Mouse (Mus musculus): ENCODE results near the gene Retsat. TPM values are rescaled to one million over a fixed set of nuclear protein-coding genes. Genes with fewer than 3 reads are reported as not detected.

Gene Retsat
- polyA plus RNA-seq, 1 experiment from 2014 or later: 21.3 TPM

GRCm38 (mm10) chr6:72562894-72563293 is 35.4 kb upstream of the Retsat start:
- Histone ChIP-seq H3K4me1 (replicated peaks; ENCODE audit: control insufficient read depth, insufficient read depth, low read length) (no peaks in the 10 kb centered on the region), H3K36me3 (ENCODE audit: control insufficient read depth, insufficient read depth, low read length) (peaks cover 3% of the 10 kb centered on the region; the same call in 1 of the 2 replicates), H3K4me2 (ENCODE audit: low read length) (no peak overlapping the region), H3K4me3 (ENCODE audit: low read depth, low read length) (no peak overlapping the region), H3K27ac (ENCODE audit: low read depth) (no peak overlapping the region), H3K27me3 (replicated peaks; ENCODE audit: control insufficient read depth, insufficient read depth, low read length) (no peaks in the 10 kb centered on the region), H3K9ac (ENCODE audit: low read length) (no peak overlapping the region), H3K9me3 (ENCODE audit: control insufficient read depth, low read length) (no peaks in the 10 kb centered on the region)
- ATAC-seq (replicated peaks; ENCODE audit: low FRiP score, low TSS enrichment, low read depth) (no peak), DNase-seq (ENCODE audit: low spot score) (no peak)
- WGBS: 73% methylated on average over 5 of the region's 5 CpGs

- no peaks in the 10 kb centered on the region for H3K9me3 ChIP-seq (ENCODE audit: control insufficient read depth, low read length)
- H3K4me1 ChIP-seq (replicated peaks; ENCODE audit: control insufficient read depth, insufficient read depth, low read length): no peaks in the 10 kb centered on the region
- H3K36me3 ChIP-seq (ENCODE audit: control insufficient read depth, insufficient read depth, low read length): peaks cover 6% of the 10 kb centered on the region; the same call in 1 of the 2 replicates
- ATAC-seq (replicated peaks; ENCODE audit: low FRiP score, low TSS enrichment, low read depth): peak; percentile 29; the same call in 1 of the 2 replicates
- no peaks in the 10 kb centered on the region for H3K27me3 ChIP-seq (replicated peaks; ENCODE audit: control insufficient read depth, insufficient read depth, low read length)
- H3K4me3 ChIP-seq (ENCODE audit: low read depth, low read length): no peak overlapping the region
- no peak overlapping the region for H3K27ac ChIP-seq (ENCODE audit: low read depth)
- no peak for DNase-seq (ENCODE audit: low spot score)
- H3K4me2 ChIP-seq (ENCODE audit: low read length): no peak overlapping the region
- H3K9ac ChIP-seq (ENCODE audit: low read length): no peak overlapping the region
- WGBS: 75% methylated on average over 7 of the region's 7 CpGs
Observed at GRCm38 (mm10) chr6:72565506-72565905, 32.8 kb upstream of the Retsat start.

- Histone ChIP-seq H3K4me2 (ENCODE audit: low read length) (no peak overlapping the region), H3K27ac (ENCODE audit: low read depth) (no peak overlapping the region), H3K9ac (ENCODE audit: low read length) (no peak overlapping the region), H3K4me3 (ENCODE audit: low read depth, low read length) (no peak overlapping the region), H3K36me3 (ENCODE audit: control insufficient read depth, insufficient read depth, low read length) (peaks cover 6% of the 10 kb centered on the region; the same call in 1 of the 2 replicates), H3K9me3 (ENCODE audit: control insufficient read depth, low read length) (no peaks in the 10 kb centered on the region), H3K27me3 (replicated peaks; ENCODE audit: control insufficient read depth, insufficient read depth, low read length) (no peaks in the 10 kb centered on the region), H3K4me1 (replicated peaks; ENCODE audit: control insufficient read depth, insufficient read depth, low read length) (no peaks in the 10 kb centered on the region)
- ATAC-seq (replicated peaks; ENCODE audit: low FRiP score, low TSS enrichment, low read depth) (peak; percentile 82), DNase-seq (ENCODE audit: low spot score) (peak; percentile 97)
- 3% methylated on average over 4 of the region's 4 CpGs for WGBS
Observed at GRCm38 (mm10) chr6:72566044-72566443, 32.2 kb upstream of the Retsat start.

GRCm38 (mm10) chr6:72567508-72567907 is 30.8 kb upstream of the Retsat start:
- Histone ChIP-seq H3K9ac (ENCODE audit: low read length) (no peak overlapping the region), H3K9me3 (ENCODE audit: control insufficient read depth, low read length) (no peaks in the 10 kb centered on the region), H3K4me1 (replicated peaks; ENCODE audit: control insufficient read depth, insufficient read depth, low read length) (no peaks in the 10 kb centered on the region), H3K36me3 (ENCODE audit: control insufficient read depth, insufficient read depth, low read length) (peaks cover 6% of the 10 kb centered on the region; the same call in 1 of the 2 replicates), H3K4me3 (ENCODE audit: low read depth, low read length) (no peak overlapping the region), H3K4me2 (ENCODE audit: low read length) (no peak overlapping the region), H3K27ac (ENCODE audit: low read depth) (no peak overlapping the region), H3K27me3 (replicated peaks; ENCODE audit: control insufficient read depth, insufficient read depth, low read length) (no peaks in the 10 kb centered on the region)
- WGBS: 80% methylated on average over 5 of the region's 5 CpGs
- DNase-seq (ENCODE audit: low spot score) (no peak), ATAC-seq (replicated peaks; ENCODE audit: low FRiP score, low TSS enrichment, low read depth) (no peak)

- Histone ChIP-seq H3K4me2 (ENCODE audit: low read length) (no peak overlapping the region), H3K4me1 (replicated peaks; ENCODE audit: control insufficient read depth, insufficient read depth, low read length) (no peaks in the 10 kb centered on the region), H3K27me3 (replicated peaks; ENCODE audit: control insufficient read depth, insufficient read depth, low read length) (no peaks in the 10 kb centered on the region), H3K4me3 (ENCODE audit: low read depth, low read length) (no peak overlapping the region), H3K36me3 (ENCODE audit: control insufficient read depth, insufficient read depth, low read length) (peaks cover 6% of the 10 kb centered on the region; the same call in 1 of the 2 replicates), H3K9me3 (ENCODE audit: control insufficient read depth, low read length) (no peaks in the 10 kb centered on the region), H3K27ac (ENCODE audit: low read depth) (no peak overlapping the region), H3K9ac (ENCODE audit: low read length) (no peak overlapping the region)
- WGBS: 91% methylated on average over 10 of the region's 10 CpGs
- DNase-seq (ENCODE audit: low spot score) (no peak), ATAC-seq (replicated peaks; ENCODE audit: low FRiP score, low TSS enrichment, low read depth) (no peak)
Observed at GRCm38 (mm10) chr6:72568736-72569135, 29.5 kb upstream of the Retsat start.

- H3K27ac ChIP-seq (ENCODE audit: low read depth): no peak overlapping the region
- no peaks in the 10 kb centered on the region for H3K9me3 ChIP-seq (ENCODE audit: control insufficient read depth, low read length)
- no peak for ATAC-seq (replicated peaks; ENCODE audit: low FRiP score, low TSS enrichment, low read depth)
- H3K4me1 ChIP-seq (replicated peaks; ENCODE audit: control insufficient read depth, insufficient read depth, low read length): no peaks in the 10 kb centered on the region
- no peak overlapping the region for H3K4me3 ChIP-seq (ENCODE audit: low read depth, low read length)
- no peak for DNase-seq (ENCODE audit: low spot score)
- H3K36me3 ChIP-seq (ENCODE audit: control insufficient read depth, insufficient read depth, low read length): peaks cover 10% of the 10 kb centered on the region; the same call in 1 of the 2 replicates
- WGBS: 85% methylated on average over 10 of the region's 10 CpGs
- no peak overlapping the region for H3K4me2 ChIP-seq (ENCODE audit: low read length)
- H3K9ac ChIP-seq (ENCODE audit: low read length): no peak overlapping the region
- no peaks in the 10 kb centered on the region for H3K27me3 ChIP-seq (replicated peaks; ENCODE audit: control insufficient read depth, insufficient read depth, low read length)
Observed at GRCm38 (mm10) chr6:72570644-72571397, 27.5 kb upstream of the Retsat start.

- no peak overlapping the region for H3K9ac ChIP-seq (ENCODE audit: low read length)
- no peak overlapping the region for H3K4me3 ChIP-seq (ENCODE audit: low read depth, low read length)
- no peaks in the 10 kb centered on the region for H3K9me3 ChIP-seq (ENCODE audit: control insufficient read depth, low read length)
- WGBS: 27% methylated on average over 3 of the region's 3 CpGs
- no peak for DNase-seq (ENCODE audit: low spot score)
- H3K27me3 ChIP-seq (replicated peaks; ENCODE audit: control insufficient read depth, insufficient read depth, low read length): no peaks in the 10 kb centered on the region
- no peaks in the 10 kb centered on the region for H3K4me1 ChIP-seq (replicated peaks; ENCODE audit: control insufficient read depth, insufficient read depth, low read length)
- no peak overlapping the region for H3K27ac ChIP-seq (ENCODE audit: low read depth)
- ATAC-seq (replicated peaks; ENCODE audit: low FRiP score, low TSS enrichment, low read depth): no peak
- H3K36me3 ChIP-seq (ENCODE audit: control insufficient read depth, insufficient read depth, low read length): peaks cover 10% of the 10 kb centered on the region; the same call in 1 of the 2 replicates
- H3K4me2 ChIP-seq (ENCODE audit: low read length): no peak overlapping the region
Observed at GRCm38 (mm10) chr6:72571826-72572225, 26.4 kb upstream of the Retsat start.

- Histone ChIP-seq H3K27me3 (replicated peaks; ENCODE audit: control insufficient read depth, insufficient read depth, low read length) (no peaks in the 10 kb centered on the region), H3K36me3 (ENCODE audit: control insufficient read depth, insufficient read depth, low read length) (0 out of 2 replicates have a peak, but pooled peaks cover 4% of the 10 kb centered on the region), H3K9me3 (ENCODE audit: control insufficient read depth, low read length) (no peaks in the 10 kb centered on the region), H3K9ac (ENCODE audit: low read length) (no peak overlapping the region), H3K4me3 (ENCODE audit: low read depth, low read length) (no peak overlapping the region), H3K27ac (ENCODE audit: low read depth) (no peak overlapping the region), H3K4me1 (replicated peaks; ENCODE audit: control insufficient read depth, insufficient read depth, low read length) (no peaks in the 10 kb centered on the region), H3K4me2 (ENCODE audit: low read length) (no peak overlapping the region)
- 95% methylated on average over 3 of the region's 3 CpGs for WGBS
- no peak for DNase-seq (ENCODE audit: low spot score)
- no peak for ATAC-seq (replicated peaks; ENCODE audit: low FRiP score, low TSS enrichment, low read depth)
Observed at GRCm38 (mm10) chr6:72576041-72576440, 22.2 kb upstream of the Retsat start.

Data from intestine, embryonic 14.5 days (tissue).